Mouse (Mus musculus) cortical plate, adult 2 months (tissue): ENCODE data around the gene Slc12a6. TPM values are rescaled to one million over a fixed set of nuclear protein-coding genes. Genes with fewer than 3 reads are reported as not detected.

Experiments
- H3K27ac ChIP-seq: fragments of 200-500 bp; 2 replicates; pipeline ENCODE4 v1.5.1; 2012; ENCODE audit warnings: low read length, control low read depth, inconsistent platforms; ENCODE audit not compliant: insufficient read depth
- H3K4me1 ChIP-seq: fragments of 200-500 bp; 2 replicates; pipeline ENCODE4 v1.6.1; 2011; ENCODE audit warnings: low read length; ENCODE audit not compliant: control insufficient read depth, insufficient read depth
- H3K4me3 ChIP-seq: fragments of 200-500 bp; 2 replicates; pipeline ENCODE4 v1.5.1; 2011; ENCODE audit warnings: mild to moderate bottlenecking, low read length, control low read depth; ENCODE audit not compliant: insufficient read depth
- CTCF ChIP-seq: fragments of 200-500 bp; IDR thresholded peaks from 2 replicates; pipeline ENCODE4 v1.5.1; 2011; ENCODE audit warnings: mild to moderate bottlenecking, control low read depth, low read length; ENCODE audit not compliant: insufficient read depth; ENCODE audit errors: extremely low read depth
- POLR2A ChIP-seq: fragments of 200-500 bp; IDR thresholded peaks from 2 replicates; pipeline ENCODE4 v1.6.1; 2011; ENCODE audit warnings: mild to moderate bottlenecking, low read length, control low read depth; ENCODE audit not compliant: insufficient read depth; ENCODE audit errors: extremely low read depth
- polyA plus RNA-seq: library from polyadenylated mRNA; depleted of rRNA; stranded (reverse); fragments of >200 nt; gene quantifications from 2 replicates; pipeline ENCODE4 v1.2.3, GENCODE M21; 2012

The Slc12a6 gene
- polyA plus RNA-seq, 1 experiment: 109 TPM

DNA sequence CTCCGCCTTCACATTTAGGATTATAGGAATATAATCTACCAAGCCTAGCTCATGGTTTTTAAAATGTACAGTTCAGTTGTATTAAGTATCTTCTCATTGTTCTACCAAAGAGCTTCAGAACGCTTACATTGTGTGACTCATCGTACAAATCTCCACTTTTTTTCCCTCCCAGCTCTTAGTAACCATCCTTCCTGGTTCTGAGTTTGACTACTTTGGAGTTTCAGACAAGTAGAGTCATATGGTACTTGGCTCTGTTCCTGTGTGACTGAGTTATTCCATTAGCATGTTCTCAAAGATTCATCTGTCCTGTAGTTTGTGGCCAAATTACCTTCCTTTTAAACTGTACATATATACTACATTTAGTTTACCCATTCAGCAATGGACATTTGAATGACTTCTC is 43.0 kb downstream of the Slc12a6 start:
- Histone ChIP-seq H3K27ac (no peak overlapping the region), H3K4me1 (peaks cover 6% of the 10 kb centered on the region), H3K4me3 (no peak overlapping the region)
- no peak for TF ChIP-seq CTCF
- TF ChIP-seq POLR2A: no peak

DNA sequence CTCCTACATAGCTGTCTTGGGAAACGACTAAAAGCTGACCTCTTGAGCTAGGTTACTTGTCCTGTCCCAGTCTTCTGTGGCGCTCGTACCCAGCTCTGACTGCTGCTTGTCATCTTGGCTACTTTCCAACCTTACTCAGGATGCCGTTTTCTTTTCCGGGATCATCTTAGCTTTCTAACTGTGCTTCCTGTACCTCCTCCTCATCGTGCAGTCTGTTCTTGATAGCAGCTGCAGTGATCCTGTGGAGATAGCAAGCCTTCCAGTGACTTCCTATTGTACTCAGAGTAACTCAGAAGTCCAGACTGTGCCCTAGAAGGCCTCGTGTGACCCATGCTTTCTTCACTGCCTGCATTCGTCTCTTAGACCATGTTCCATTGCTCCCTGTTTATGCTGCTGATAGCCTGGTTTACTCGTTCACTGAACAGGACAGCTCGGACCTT is 43.6 kb downstream of the Slc12a6 start:
- H3K4me1 ChIP-seq: peaks cover 6% of the 10 kb centered on the region
- no peak overlapping the region for H3K4me3 ChIP-seq
- TF ChIP-seq POLR2A (no peak), CTCF (no peak)
- H3K27ac ChIP-seq: no peak overlapping the region

- Histone ChIP-seq H3K27ac (no peak overlapping the region), H3K4me1 (peaks cover 1% of the 10 kb centered on the region; the same call in 1 of the 2 replicates), H3K4me3 (no peak overlapping the region)
- TF ChIP-seq POLR2A (no peak), CTCF (no peak)
Measured at GRCm38 (mm10) chr2:112315638-112316037, 50.0 kb downstream of the Slc12a6 start.

DNA sequence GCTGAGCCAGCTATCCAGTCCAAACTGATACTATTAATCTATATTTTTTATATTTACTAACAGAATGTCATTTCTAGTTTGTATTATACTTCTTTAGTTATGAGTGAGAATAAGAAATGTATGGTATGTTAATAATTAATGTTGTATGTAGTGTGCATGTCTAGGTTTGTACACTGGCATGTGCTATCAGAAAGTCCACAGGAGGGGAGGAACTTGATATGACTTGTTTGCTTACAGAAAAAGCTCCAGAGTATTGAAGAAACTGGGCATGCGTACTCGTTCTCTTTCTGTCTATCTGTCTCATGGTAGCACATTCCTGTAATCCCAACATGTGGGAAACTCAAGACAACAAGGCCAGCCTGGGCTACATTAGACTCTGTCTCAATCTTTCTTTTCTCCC is 52.6 kb downstream of the Slc12a6 start:
- Histone ChIP-seq H3K4me3 (no peak overlapping the region), H3K27ac (no peak overlapping the region), H3K4me1 (peaks cover 1% of the 10 kb centered on the region; the same call in 1 of the 2 replicates)
- no peak for TF ChIP-seq CTCF

- Histone ChIP-seq H3K4me1 (peaks cover 1% of the 10 kb centered on the region; the same call in 1 of the 2 replicates), H3K27ac (no peak overlapping the region), H3K4me3 (no peak overlapping the region)
- TF ChIP-seq CTCF: no peak
- TF ChIP-seq POLR2A: no peak
Measured at GRCm38 (mm10) chr2:112318905-112319304, 53.3 kb downstream of the Slc12a6 start.

GRCm38 (mm10) chr2:112328069-112328777 is 62.6 kb downstream of the Slc12a6 start:
- Histone ChIP-seq H3K4me3 (no peak overlapping the region), H3K4me1 (no peaks in the 10 kb centered on the region)
- TF ChIP-seq POLR2A (no peak), CTCF (no peak)

DNA sequence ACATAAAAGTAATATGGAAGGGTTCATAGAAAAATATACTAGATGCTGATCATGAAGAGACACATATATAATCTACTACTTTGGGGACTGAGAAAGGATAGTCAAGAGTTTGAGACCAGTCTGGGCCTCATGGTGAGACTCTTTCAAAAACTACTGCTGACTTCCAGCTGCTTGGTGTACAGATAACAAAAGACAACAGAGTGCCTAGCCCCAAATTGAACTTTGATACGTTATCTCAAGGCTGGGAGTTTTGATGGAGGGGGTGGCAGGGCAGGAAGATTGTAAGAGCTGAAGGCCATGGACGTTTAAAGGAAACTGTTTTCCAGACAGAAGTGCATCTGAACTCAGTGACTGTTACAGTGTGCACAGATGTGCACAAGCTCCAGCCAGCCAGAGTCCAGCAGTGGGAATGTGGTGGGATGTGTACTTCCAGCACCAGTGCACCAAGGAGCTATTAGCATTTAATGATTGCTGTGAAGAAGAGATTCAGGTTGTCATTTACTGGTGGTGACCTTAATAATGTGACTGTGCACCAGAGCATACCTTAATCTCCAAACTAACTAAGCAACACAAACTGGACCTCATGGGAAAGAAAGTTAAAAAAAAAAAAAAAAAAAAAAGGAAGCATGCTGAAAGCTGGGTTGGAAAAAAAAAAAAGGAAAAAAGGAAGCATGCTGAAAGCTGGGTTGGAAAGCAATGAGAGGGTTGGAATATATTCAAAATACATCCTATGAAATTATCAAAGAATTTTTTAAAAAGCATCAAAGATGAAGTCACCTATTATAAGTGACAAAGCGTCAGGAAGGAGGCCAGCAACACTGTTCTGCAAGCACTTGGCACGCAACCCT is 66.7 kb downstream of the Slc12a6 start:
- TF ChIP-seq POLR2A (no peak), CTCF (no peak)
- H3K27ac ChIP-seq: no peak overlapping the region
- no peak overlapping the region for H3K4me3 ChIP-seq
- H3K4me1 ChIP-seq: no peaks in the 10 kb centered on the region

More at GRCm38 (mm10) chr2:112328069-112328777, 62.6 kb downstream of the Slc12a6 start:
- no peak overlapping the region for H3K27ac ChIP-seq

- Histone ChIP-seq H3K27ac (no peak overlapping the region), H3K4me3 (no peak overlapping the region), H3K4me1 (no peaks in the 10 kb centered on the region)
- no peak for TF ChIP-seq CTCF
- no peak for TF ChIP-seq POLR2A
Measured at GRCm38 (mm10) chr2:112337211-112337610, 71.6 kb downstream of the Slc12a6 start.

- H3K4me3 ChIP-seq: no peak overlapping the region
Measured at GRCm38 (mm10) chr2:112339736-112340135, 74.1 kb downstream of the Slc12a6 start.

More at GRCm38 (mm10) chr2:112339736-112340135, 74.1 kb downstream of the Slc12a6 start:
- no peaks in the 10 kb centered on the region for H3K4me1 ChIP-seq
- peak; percentile 34 for TF ChIP-seq CTCF
- no peak for TF ChIP-seq POLR2A
- no peak overlapping the region for H3K27ac ChIP-seq
